16 mouse cellular contexts compared by ENCODE assay signal in the genomic region with DNA sequence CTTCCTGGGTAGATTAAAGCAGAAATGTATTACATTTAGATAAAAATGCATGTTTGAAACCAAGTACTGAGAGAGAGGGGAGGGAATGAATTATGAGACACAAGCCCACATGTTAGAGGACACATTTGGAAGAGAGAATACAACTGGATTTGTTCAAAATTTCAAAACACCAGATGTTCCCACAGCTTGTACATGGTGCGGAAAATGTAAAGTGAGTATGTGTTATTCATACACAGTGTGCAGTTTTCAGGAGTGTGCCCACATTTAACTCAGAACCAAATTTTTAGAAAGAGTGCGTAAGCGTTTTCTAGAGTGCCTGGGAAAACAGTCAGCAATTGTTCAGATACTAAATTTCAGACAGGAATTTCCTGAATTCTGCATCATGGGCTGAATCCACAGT.
DNase-seq lines count a peak whose midpoint lies in the region; ATAC-seq lines count a peak whose summit lies in the region.
"Had no signal": no experiment of that assay in that cellular context is flagged by ENCODE, and none has a peak within 500 bp of the region (broad histone marks: within the 10 kb centered on the region; RNA-seq: fewer than 3 reads in every experiment).

No protein-coding gene starts in this region.

- ATAC-seq in frontal cortex, adult (ENCODE audit: low TSS enrichment): peak; percentile 85
- ATAC-seq: activated CD4-positive, CD25-positive, alpha-beta regulatory T cell, adult 4 months; forebrain, embryonic 14.5 days; Patski had no signal

- DNase-seq in frontal cortex, postnatal 25 days (ENCODE audit: low spot score in 2 of 2): no peak
- DNase-seq in left cerebral cortex, postnatal 14 days (ENCODE audit: low spot score in 2 of 2): peak; percentile 44 to 61
- DNase-seq in left cerebral cortex, postnatal 4 days: no peak
- peak; percentile 14 for DNase-seq in right cerebral cortex, postnatal 25 days
- no peak for DNase-seq in right cerebral cortex, postnatal 14 days
- no peak for DNase-seq in layer of hippocampus, adult 8-10 months (ENCODE audit: low spot score in 2 of 2)
- DNase-seq: adrenal gland, postnatal 14 days; cerebellum, adult 18-20 months; cerebellum, adult 9-11 months; cerebellum, postnatal 36 days; gastrocnemius, adult 2 months; gastrocnemius, postnatal 25 days had no signal

- intact Hi-C loops in left cerebral cortex, postnatal 14 days (cut with DNase I): no loop called here
- intact Hi-C loops in left cerebral cortex, postnatal 4 days (cut with DNase I): no loop called here

Comparison
In these comparisons a context has a peak if more than half of its experiments do, and no peak if none do; other contexts are left out.
1. DNase-seq: peak in left cerebral cortex, postnatal 14 days (2 of 2) and right cerebral cortex, postnatal 25 days (single experiment); none in frontal cortex, postnatal 25 days (0 of 2), left cerebral cortex, postnatal 4 days (single experiment), right cerebral cortex, postnatal 14 days (single experiment) and layer of hippocampus, adult 8-10 months (0 of 2).